Mouse (Mus musculus) liver, adult 2 months (tissue): ENCODE data around the gene Med20. TPM values are rescaled to one million over a fixed set of nuclear protein-coding genes. Genes with fewer than 3 reads are reported as not detected.

Experiments
- DNase-seq: peaks from one replicate; pipeline ENCODE4 v3.0.0-alpha.2; 2011; ENCODE audit warnings: low read depth, low spot score; ENCODE audit errors: extremely low read depth
- H3K27ac ChIP-seq: fragments of 200-500 bp; replicated peaks from 2 replicates; pipeline ENCODE4 v1.5.1; 2012; ENCODE audit warnings: low read depth, mild to moderate bottlenecking, control low read depth, inconsistent platforms, low read length; ENCODE audit not compliant: insufficient read depth
- H3K27me3 ChIP-seq: fragments of 200-500 bp; 2 replicates; pipeline ENCODE4 v1.6.1; 2012; ENCODE audit warnings: mild to moderate bottlenecking, moderate library complexity, low read length, inconsistent platforms; ENCODE audit not compliant: control insufficient read depth, insufficient read depth
- H3K36me3 ChIP-seq: fragments of 200-500 bp; 2 replicates; pipeline ENCODE4 v1.6.1; 2012; ENCODE audit warnings: low read length, inconsistent platforms; ENCODE audit not compliant: control insufficient read depth, insufficient read depth
- H3K4me1 ChIP-seq: fragments of 200-500 bp; 2 replicates; pipeline ENCODE4 v1.6.1; 2011; ENCODE audit warnings: low read length; ENCODE audit not compliant: control insufficient read depth, insufficient read depth
- H3K4me3 ChIP-seq: fragments of 200-500 bp; 2 replicates; pipeline ENCODE4 v1.5.1; 2011; ENCODE audit warnings: low read depth, mild to moderate bottlenecking, control low read depth, low read length, moderate library complexity; ENCODE audit not compliant: insufficient read depth
- H3K79me2 ChIP-seq: fragments of 200-500 bp; 2 replicates; pipeline ENCODE4 v1.6.1; 2012; ENCODE audit warnings: inconsistent platforms, mild to moderate bottlenecking, low read length, moderate library complexity; ENCODE audit not compliant: control insufficient read depth, insufficient read depth
- H3K9ac ChIP-seq: fragments of 200-500 bp; 2 replicates; pipeline ENCODE4 v1.6.1; 2012; ENCODE audit warnings: low read depth, mild to moderate bottlenecking, control low read depth, inconsistent platforms, low read length
- CTCF ChIP-seq: fragments of 200-500 bp; IDR thresholded peaks from 2 replicates; pipeline ENCODE4 v1.5.1; 2011; ENCODE audit warnings: low read depth, low read length, control low read depth
- POLR2A ChIP-seq: fragments of 200-500 bp; IDR thresholded peaks from 2 replicates; pipeline ENCODE4 v1.6.1; 2011; ENCODE audit warnings: low read length, control low read depth; ENCODE audit not compliant: insufficient read depth; ENCODE audit errors: extremely low read depth
- WGBS: fragments of 180-500 bp; shearing (Covaris S2); methylation state at CpG from one replicate; pipeline ENCODE4 v1.1.7; 2018; 5-methylcytosine and 5-hydroxymethylcytosine counted together
- polyA plus RNA-seq: library from polyadenylated mRNA; depleted of rRNA; stranded (reverse); fragments of >200 nt; gene quantifications from 2 replicates; pipeline ENCODE4 v1.2.3, GENCODE M21; 2012
- total RNA-seq: library from RNA; depleted of rRNA; stranded (reverse); fragments of >200 nt; gene quantifications from 2 replicates; pipeline ENCODE4 v1.2.3, GENCODE M21; 2014

Med20 gene
- total and polyA plus RNA-seq, 2 experiments: 15.0 to 19.4 TPM

DNA sequence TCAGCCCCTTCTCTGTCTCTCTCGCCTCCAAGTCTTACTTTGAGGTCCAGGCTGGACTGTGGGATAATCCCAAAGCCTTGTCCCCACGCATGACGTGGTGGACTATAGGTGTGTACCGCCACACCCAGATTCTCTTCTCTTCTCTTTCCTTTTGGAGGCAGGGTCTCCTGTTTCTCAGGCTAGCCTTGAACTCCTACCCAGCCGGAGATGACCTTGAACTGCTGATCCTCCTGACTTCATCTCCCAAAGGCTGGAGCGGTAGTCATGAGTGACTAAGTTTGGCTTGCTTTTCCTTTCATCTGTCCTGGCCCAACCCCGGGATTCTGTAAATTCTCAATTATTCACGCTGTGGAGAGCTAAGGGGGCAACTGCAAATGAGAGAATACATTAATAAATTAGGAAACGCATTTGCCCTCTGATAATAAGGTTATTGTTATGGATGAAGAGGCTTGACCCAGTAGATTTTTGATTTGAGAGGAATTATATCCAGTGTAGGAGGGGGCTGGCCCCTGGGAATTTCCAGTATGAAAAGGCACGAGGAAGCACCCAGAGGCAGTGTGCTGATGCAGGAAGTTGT is 42.3 kb upstream of the Med20 start:
- H3K36me3 ChIP-seq: no peaks in the 10 kb centered on the region
- TF ChIP-seq POLR2A: no peak
- no peak for TF ChIP-seq CTCF
- no peak overlapping the region for H3K4me3 ChIP-seq
- H3K9ac ChIP-seq: no peak overlapping the region
- no peaks in the 10 kb centered on the region for H3K27me3 ChIP-seq
- DNase-seq: no peak
- H3K27ac ChIP-seq: no peak overlapping the region
- 85% methylated on average over 10 of the region's 10 CpGs for WGBS
- H3K79me2 ChIP-seq: no peaks in the 10 kb centered on the region
- no peaks in the 10 kb centered on the region for H3K4me1 ChIP-seq

DNA sequence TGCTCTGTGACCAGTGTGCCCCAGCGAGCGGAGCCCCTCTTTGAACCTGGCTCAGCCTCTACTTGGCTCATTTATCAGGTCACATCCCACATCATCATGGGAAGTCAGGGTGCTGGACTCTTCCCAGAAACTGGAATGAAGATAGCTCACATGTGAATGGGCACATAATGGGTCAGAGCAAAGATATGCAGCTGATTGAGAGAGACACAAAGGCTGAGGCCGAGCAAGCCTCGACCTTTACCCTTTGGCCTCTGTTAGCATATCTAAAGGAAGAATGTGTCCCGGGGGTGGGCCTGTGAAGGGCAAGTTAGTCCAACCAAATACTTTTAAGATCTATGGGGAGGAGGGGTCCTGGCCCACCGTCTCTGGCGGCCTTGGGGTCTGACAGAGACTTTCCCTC is 39.8 kb upstream of the Med20 start:
- no peaks in the 10 kb centered on the region for H3K4me1 ChIP-seq
- H3K27ac ChIP-seq: no peak overlapping the region
- TF ChIP-seq CTCF (no peak), POLR2A (no peak)
- no peak for DNase-seq
- no peaks in the 10 kb centered on the region for H3K36me3 ChIP-seq
- 47% methylated on average over 7 of the region's 7 CpGs for WGBS
- H3K27me3 ChIP-seq: no peaks in the 10 kb centered on the region
- no peaks in the 10 kb centered on the region for H3K79me2 ChIP-seq
- no peak overlapping the region for H3K4me3 ChIP-seq
- H3K9ac ChIP-seq: no peak overlapping the region

DNA sequence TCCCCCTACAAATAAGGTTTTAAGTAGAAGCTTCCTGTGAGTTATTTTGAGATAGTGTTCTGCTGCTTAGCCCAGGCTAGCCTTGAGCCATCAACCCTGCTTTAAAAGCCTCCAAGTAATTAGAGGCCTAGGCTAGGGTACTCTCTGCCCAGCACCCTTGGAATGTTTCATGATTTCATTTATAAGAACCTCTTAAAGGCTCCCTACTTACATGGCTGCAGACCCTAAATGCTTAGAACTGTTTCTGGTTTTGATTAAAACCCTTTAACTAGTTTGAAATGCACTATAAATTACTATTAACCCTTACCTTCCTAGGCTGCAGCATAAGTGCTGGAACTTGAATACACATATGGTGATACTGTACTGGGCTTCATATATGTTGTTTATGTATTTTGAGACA is 38.9 kb upstream of the Med20 start:
- Histone ChIP-seq H3K4me1 (no peaks in the 10 kb centered on the region), H3K27me3 (no peaks in the 10 kb centered on the region), H3K9ac (no peak overlapping the region), H3K79me2 (no peaks in the 10 kb centered on the region), H3K27ac (no peak overlapping the region), H3K36me3 (no peaks in the 10 kb centered on the region), H3K4me3 (no peak overlapping the region)
- TF ChIP-seq CTCF (no peak), POLR2A (no peak)
- no peak for DNase-seq

DNA sequence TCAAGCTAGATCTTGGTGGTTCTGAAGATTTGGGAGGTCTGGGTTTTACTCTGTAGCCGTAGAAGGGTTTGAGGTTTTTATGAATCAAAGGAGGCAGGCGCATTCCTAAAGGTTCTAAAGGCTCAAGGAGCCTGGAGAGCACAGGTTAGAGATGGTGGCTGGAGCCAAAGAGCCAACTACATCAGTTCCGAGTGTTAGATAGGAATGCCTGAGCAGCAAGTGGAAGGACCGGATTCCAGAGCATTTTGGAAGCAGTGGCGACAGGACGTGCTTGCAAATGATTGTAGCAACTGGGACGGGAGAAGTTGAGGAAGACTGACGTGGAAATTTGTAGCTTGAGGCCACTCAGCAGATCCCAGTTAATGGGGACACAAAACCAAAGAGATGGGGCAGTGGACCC is 37.4 kb upstream of the Med20 start:
- Histone ChIP-seq H3K27ac (no peak overlapping the region), H3K4me1 (no peaks in the 10 kb centered on the region), H3K36me3 (no peaks in the 10 kb centered on the region; the same call in 1 of the 2 replicates)

DNA sequence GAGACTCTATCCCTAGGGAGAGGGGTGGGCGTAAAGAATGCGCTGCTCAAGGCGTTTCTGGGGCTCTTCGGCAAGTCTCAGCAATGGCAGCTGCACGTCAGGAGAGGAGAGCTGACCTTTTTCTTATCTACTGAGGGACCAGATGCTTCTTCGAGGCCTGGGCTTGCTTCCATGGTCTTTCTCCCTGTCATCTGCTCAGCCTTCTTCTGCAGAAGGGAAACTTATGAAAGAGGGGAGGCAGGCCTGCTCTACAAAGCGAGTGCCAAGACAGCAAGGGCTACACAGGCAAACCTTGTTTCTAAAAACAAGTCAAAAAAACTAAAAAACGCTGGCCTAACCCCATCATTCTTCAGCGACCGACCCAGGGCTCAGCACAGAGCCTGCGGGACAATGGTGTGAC is 36.6 kb upstream of the Med20 start:
- Histone ChIP-seq H3K9ac (no peak overlapping the region), H3K27me3 (no peaks in the 10 kb centered on the region), H3K27ac (no peak overlapping the region), H3K4me1 (no peaks in the 10 kb centered on the region), H3K4me3 (no peak overlapping the region), H3K36me3 (no peaks in the 10 kb centered on the region; the same call in 1 of the 2 replicates), H3K79me2 (no peaks in the 10 kb centered on the region)
- no peak for TF ChIP-seq CTCF
- no peak for DNase-seq
- 77% methylated on average over 11 of the region's 11 CpGs for WGBS

More for the DNA sequence above, 37.4 kb upstream of the Med20 start:
- TF ChIP-seq CTCF (no peak), POLR2A (no peak)
- H3K79me2 ChIP-seq: no peaks in the 10 kb centered on the region
- H3K27me3 ChIP-seq: no peaks in the 10 kb centered on the region
- no peak overlapping the region for H3K9ac ChIP-seq
- DNase-seq: no peak
- H3K4me3 ChIP-seq: no peak overlapping the region
- WGBS: 91% methylated on average over 8 of the region's 8 CpGs

DNA sequence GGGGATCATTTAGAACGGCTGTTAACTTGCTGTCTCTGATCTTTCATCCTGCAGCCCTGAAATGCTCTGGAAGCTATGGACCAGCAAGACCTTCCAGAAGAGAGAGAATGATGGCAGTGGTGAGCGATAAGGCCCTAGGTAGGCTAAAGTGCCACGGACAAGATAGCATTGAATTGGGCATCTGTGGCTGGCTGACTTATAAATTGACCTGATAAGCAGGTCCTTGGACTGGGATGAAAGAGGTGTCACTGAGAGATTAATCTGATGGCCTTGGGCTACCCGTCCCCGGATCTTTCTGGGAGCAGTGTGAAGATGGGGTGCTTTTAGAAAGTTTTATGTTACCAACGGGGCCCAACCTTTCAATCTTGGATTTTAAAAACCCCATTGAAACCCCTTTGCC is 32.7 kb upstream of the Med20 start:
- Histone ChIP-seq H3K79me2 (no peaks in the 10 kb centered on the region), H3K4me3 (no peak overlapping the region), H3K27ac (no peak overlapping the region), H3K9ac (no peak overlapping the region), H3K4me1 (no peaks in the 10 kb centered on the region), H3K27me3 (no peaks in the 10 kb centered on the region), H3K36me3 (no peaks in the 10 kb centered on the region; the same call in 1 of the 2 replicates)
- WGBS: 94% methylated on average over 6 of the region's 6 CpGs
- TF ChIP-seq CTCF (no peak), POLR2A (no peak)
- no peak for DNase-seq
